Mouse (Mus musculus): ENCODE results near the gene 1110012L19Rik.
"Not testable (repeated sequence)": the region's sequence is repeated elsewhere in the genome, so short reads cannot be mapped to it uniquely, and the experiment has no call there.

1110012L19Rik gene

DNA sequence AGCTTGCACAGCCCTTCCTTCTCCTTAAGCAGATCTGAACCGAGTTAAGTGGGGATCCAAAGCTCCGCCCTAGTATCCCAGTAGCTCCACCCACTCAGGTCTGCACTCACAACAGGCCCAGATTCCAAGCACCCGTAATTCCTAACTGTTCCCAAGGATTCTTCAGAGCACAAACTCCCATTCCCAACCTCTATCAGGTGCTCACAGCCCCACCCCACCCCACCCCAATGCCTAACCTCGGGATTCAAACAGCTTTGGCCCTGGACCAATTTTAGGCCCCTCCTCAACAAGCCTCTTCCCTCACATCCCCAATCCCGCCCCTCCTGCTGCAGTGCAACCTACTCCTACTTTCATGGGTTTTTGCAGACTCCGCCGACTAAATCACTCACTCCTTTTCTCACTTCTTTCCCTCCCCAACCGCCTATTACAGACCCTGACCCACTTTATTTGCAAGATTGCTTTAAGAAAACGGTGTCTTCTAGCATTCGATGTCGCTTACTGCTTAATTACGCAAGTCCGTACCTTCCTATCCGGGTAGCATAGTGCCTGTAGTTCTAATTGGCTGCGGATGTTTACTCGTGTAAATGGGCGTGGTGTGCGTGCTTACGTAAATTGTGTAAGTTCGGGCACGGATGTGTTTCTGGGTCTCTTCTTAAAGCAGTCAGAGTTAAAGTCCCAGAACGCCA is at the start of gene 1110012L19Rik:
Gene 1110012L19Rik (plus strand): TSS at position 602 of the 686 bp plus-strand sequence.
- DNase-seq (ENCODE audit: low read depth, low spot score) = peak; percentile 20

DNA sequence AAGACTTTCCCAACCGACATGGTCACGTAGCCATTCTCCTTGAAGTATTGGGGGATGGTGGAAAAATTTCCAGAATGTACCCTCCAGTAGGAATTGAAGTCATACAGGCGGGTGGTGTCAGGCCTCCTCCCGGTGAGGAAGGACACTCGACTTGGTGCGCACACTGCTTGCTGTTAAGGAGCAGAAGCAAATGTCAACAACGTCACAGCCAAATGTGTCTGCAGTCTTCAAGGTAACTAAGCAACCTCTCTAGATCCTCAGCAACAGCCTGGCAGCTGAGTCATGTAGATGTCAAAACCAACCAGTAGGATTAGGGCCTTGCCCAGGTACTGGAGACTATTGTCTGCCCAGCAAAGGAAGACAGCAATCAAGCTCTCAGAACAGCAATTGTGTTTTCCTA is 22.7 kb upstream of the 1110012L19Rik start:
- DNase-seq (ENCODE audit: low read depth, low spot score) = no peak

DNA sequence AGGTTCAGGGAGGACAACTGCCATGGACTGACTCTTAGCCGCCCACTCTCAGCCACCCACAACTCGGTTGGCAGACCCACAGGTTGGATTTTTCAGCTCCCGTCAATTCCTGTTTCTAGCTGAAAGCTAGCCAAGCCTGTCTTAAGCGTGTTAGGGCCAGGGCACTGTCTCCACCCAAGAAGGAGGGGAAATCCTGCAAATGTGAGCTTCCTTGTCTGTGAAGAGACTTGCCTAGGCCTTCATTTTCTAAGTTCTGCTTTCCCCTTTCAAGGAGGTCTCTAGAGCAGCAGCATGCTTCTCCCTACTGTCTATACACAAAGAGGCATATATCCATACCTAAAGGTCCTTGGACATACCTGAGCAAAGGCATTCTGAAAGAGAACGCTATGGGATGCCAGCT is 22.2 kb upstream of the 1110012L19Rik start:
- DNase-seq (ENCODE audit: low read depth, low spot score) = no peak

DNA sequence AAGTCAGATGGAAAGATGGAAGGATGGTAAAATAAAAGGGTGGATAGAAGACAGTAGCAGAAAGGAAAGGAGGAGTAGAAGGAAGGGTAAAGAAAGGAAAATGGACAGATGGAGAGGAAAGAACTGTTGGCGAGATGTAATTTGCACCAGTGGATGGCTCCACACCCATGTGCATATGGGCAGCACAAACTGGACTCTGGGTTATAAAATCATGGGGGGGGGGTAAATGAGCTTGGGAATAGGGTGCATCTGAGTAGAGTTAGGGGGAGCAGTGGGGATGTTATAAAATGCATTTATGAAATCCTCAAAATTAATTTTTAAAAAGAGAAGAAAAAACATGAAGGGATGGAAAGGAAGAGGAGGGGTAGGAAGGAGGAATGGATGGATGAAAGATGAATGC is 21.5 kb upstream of the 1110012L19Rik start:
- DNase-seq (ENCODE audit: low read depth, low spot score) = no peak

DNA sequence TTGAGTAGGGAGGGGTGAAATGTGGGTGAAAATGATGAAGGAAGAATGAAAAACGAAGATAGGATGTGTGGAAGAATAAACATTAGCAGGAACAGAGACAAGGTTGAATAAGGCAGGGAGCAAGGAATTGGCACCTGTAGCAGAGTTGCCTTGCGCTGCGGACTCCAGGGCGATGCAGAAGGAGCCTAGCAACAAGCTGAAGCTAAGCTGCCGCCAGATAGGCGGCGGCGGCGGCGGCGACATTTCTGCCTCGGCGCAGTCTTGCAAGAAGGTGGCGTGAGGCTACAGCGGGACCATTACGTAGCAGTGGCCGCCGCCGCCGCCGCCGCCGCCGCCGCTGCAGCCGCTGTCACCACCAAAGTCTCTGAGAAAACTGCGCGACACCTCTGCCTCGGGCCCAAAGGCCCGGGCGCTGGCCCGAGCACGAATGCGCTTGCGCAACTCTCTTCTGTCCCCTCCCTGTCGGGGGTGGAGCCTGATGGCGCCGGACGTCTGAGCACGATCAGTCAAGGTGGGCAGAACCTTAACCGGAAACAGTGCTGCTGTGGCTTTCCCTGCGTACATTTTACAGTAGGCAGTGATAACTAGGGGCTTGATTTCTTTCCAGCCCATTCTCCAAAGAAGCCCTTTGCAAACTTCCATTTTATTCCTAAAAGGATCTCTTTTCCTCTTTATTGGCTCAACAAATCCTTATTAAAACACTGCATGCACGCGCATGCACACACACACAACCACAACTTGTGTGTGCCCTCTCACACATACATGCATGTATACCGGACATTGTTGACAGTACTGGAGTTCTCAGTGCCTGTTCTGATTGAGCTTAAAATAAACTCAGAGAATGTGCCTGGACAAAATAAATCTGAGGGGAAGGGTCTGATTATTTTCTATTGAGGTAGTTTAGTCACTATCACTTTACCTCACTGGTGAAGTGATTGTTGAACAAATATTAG is 20.7 kb upstream of the 1110012L19Rik start, which contains the start of gene Ids:
Gene Ids (minus strand): TSS at position 424 of the 953 bp plus-strand sequence.
- peak; percentile 43 for DNase-seq (ENCODE audit: low read depth, low spot score)

DNA sequence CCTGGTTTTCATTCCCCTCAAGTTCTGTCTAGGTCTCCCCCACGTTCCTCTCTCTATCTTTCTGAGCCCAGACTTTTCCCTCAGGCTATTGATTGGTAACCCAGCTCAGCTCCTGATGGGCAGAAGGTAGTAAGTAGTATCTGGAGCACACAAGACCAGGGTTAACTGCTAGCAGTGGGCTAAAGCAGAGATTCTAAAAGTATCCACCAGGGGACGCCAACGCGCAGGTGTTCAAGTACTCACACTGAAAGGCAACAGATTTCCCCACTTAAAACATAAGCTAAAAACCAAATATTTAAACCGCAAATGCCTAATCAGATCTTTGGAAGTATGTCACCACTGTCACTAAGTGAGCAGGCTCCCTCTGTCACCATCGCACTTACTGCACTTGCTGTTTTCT is 15.9 kb upstream of the 1110012L19Rik start:
- DNase-seq (ENCODE audit: low read depth, low spot score) = not testable (repeated sequence)

DNA sequence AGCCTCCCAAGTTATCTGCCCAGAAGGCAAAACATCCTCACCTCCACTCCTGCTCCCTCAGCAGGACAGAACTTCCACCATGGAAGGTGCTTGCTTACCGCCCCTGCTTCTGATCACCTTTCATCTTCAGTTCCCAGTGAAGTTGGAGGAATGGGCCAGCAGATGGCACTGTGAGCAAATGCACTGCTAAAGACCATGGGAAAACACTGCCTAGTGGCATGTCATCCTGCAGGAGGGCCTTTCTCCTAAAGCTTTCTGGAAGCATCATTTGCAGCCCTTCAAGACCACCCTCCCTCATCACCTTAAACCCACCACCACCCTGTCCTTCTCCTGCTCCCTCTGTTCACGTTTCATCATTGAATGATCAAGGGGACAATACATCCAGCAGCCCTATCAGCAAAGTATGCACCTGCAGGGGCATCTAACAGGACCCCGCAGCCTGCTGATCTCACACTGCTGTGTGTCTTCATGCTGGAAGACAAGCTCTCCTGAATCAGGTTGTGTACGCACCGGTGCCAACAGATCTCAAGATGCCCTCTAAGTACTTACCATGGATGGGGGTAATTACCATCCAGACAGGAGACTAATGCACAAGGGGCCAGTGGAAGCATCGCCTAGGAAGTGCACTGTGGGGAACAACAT is 11.1 kb upstream of the 1110012L19Rik start:
- DNase-seq (ENCODE audit: low read depth, low spot score) = not testable (repeated sequence)

DNA sequence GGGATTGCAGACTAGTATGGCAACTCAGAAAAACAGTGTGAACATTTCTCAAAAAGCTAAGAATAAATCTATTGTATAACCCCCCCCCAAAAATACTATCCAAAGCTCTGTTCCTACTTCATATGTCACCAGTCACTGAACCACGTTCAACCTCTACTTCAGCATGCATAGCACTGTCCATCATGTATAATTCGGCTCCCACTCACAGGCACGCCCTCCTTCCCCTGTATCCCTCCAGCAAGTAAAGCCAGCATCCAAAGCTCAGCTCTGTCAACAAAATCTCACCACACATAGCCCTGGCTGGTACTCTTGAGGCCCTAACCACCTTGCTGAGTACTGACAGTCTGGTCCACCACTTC is 781 bp upstream of the 1110012L19Rik start:
- DNase-seq (ENCODE audit: low read depth, low spot score) = no peak

DNA sequence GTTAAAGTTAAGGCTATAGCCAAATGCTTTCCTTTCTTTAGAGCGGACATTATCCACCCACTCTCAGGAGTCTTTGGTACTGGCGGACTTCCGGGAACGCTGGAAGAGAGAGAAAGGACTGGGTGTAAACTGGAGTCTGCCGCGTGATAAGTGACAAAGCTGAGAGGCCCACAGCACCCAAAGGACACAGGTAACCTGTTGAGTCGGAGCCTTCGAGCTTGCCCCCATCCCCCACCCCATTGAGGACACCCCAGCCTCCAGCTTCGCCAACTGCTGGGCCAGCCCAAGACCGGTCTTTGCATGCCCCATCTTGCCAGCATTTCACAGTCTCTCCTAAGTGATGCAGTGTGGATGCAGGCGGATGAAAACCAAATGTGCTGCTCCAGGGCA is 280 bp downstream of the 1110012L19Rik start:
- no peak for DNase-seq (ENCODE audit: low read depth, low spot score)

DNA sequence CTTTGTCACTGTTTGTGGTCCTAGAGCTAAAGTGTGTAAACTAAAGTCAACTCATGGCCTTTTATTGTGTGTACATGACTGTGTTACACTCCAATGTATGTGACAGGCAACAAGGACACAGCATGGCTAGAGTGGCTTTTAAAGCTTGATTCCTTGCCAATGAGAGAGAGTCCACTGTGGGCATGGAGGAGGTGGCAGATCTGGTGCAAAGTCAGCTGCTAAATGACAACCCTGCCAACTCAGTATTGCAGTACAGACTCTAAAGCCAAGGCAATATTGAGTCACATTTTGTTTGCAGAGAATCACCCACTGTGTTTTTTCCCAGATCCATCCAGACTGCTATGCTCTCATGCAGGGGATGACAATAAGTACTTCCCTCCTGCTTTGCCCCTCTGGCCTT is 7.0 kb downstream of the 1110012L19Rik start:
- DNase-seq (ENCODE audit: low read depth, low spot score) = not testable (repeated sequence)

DNA sequence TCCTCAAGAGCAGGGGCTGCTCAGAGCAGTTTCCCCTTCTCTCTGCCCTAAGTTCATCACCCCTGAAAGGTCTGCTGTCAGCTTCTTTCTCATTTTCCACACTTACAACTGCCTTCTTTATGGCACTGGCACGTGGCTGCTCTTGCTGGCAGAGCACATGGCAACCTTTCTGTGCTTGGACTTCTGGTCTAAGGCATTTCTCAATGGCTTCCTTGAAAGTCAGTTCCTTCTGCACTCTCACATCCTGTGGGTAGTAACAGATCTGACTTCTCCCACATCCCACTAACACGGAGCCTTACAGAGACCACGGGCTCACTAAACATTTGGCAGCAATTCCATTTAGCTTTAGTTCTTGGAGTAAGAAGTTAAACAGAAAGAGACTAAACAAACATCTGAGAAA is 39.8 kb downstream of the 1110012L19Rik start:
- DNase-seq (ENCODE audit: low read depth, low spot score) = not testable (repeated sequence)
